Mouse (Mus musculus) liver, embryonic 14.5 days (tissue): ENCODE measurements at regions not wholly inside any gene's neighbourhood (a gene's known extent, or its start where the extent isn't known, plus 50 kb on each side); places are given as distances from the start of the nearest gene placed in this dataset.

Source experiments
- CTCF ChIP-seq: IDR thresholded peaks from 2 replicates; pipeline ENCODE4 v1.5.1; 2016; ENCODE audit warnings: antibody characterized with exemption, low read depth, control low read depth
- EP300 ChIP-seq: IDR thresholded peaks from 2 replicates; pipeline ENCODE4 v1.6.1; 2016; ENCODE audit warnings: antibody characterized with exemption, low read depth

DNA sequence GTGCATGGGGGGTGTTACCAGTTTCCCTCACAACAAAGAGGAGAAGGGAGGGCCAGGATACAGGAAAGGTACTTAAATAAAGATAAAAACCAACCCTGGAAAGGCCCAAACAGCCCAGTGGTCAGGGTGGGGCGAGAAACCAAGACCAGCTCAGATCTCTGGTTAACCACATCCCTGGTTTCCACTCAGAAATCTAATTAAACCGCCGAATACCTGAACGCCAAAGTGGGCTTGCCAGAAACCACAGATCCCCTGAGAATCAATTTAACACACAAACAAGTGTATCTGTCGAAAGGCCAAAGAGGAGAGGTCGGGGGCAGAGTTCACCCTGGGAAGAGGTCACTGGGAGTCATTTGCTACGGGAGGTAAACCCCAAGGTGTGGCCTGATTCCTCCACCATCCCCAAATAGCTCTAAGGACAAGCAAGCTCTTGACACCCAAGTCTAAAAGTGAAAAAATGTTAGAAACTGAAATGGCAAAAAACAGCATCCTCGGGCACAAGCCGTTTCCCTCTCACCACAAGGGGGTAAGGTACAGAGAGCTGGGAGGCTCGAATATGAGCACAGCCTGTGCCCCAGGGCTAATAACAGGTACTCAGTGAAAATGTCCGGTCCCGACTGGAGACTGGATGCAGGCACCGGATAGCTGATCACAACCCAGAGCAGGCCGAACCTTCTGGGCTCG, 412.3 kb downstream of the Sox9 start:
- TF ChIP-seq EP300 (no peak), CTCF (no peak)
